Mouse (Mus musculus): ENCODE data around the gene Cysltr2. TPM values are rescaled to one million over a fixed set of nuclear protein-coding genes. Genes with fewer than 3 reads are reported as not detected.

The Cysltr2 gene
- polyA plus RNA-seq, 1 experiment from 2014 or later, result 0.21 TPM

- H3K9ac ChIP-seq (ENCODE audit: low read depth, low read length), result no peak overlapping the region
- H3K36me3 ChIP-seq (ENCODE audit: insufficient read depth, low read length), result no peaks in the 10 kb centered on the region
- H3K4me2 ChIP-seq (ENCODE audit: low read length), result no peak overlapping the region
- no peaks in the 10 kb centered on the region for H3K27me3 ChIP-seq (ENCODE audit: insufficient read depth, low read length)
- WGBS, result 61% methylated on average over 3 of the region's 3 CpGs
- DNase-seq (ENCODE audit: low spot score), result no peak
- no peak overlapping the region for H3K4me3 ChIP-seq (replicated peaks; ENCODE audit: low read depth, low read length)
- ATAC-seq (replicated peaks; ENCODE audit: low FRiP score, low read depth), result no peak
- TF ChIP-seq CTCF (IDR thresholded peaks at IDR 0.05; ENCODE audit: low read depth), result no peak
- H3K27ac ChIP-seq, result no peak overlapping the region
- no peaks in the 10 kb centered on the region for H3K9me3 ChIP-seq (replicated peaks; ENCODE audit: low read length)
- H3K4me1 ChIP-seq (replicated peaks; ENCODE audit: insufficient read depth, low read length), result no peaks in the 10 kb centered on the region
These were observed 37.5 kb upstream of the Cysltr2 start for GRCm38 (mm10) chr14:73086425-73086824.

- no peak overlapping the region for H3K27ac ChIP-seq
- ATAC-seq (replicated peaks; ENCODE audit: low FRiP score, low read depth) (no peak), DNase-seq (ENCODE audit: low spot score) (no peak)
- no peak overlapping the region for H3K4me2 ChIP-seq (ENCODE audit: low read length)
- H3K9me3 ChIP-seq (replicated peaks; ENCODE audit: low read length), result no peaks in the 10 kb centered on the region
- no peaks in the 10 kb centered on the region for H3K4me1 ChIP-seq (replicated peaks; ENCODE audit: insufficient read depth, low read length)
- no peaks in the 10 kb centered on the region for H3K36me3 ChIP-seq (ENCODE audit: insufficient read depth, low read length)
- no peak for TF ChIP-seq CTCF (IDR thresholded peaks at IDR 0.05; ENCODE audit: low read depth)
- 80% methylated on average over 2 of the region's 2 CpGs for WGBS
- H3K27me3 ChIP-seq (ENCODE audit: insufficient read depth, low read length), result no peaks in the 10 kb centered on the region
- no peak overlapping the region for H3K9ac ChIP-seq (ENCODE audit: low read depth, low read length)
- H3K4me3 ChIP-seq (replicated peaks; ENCODE audit: low read depth, low read length), result no peak overlapping the region
These were observed 34.6 kb upstream of the Cysltr2 start for GRCm38 (mm10) chr14:73083563-73083962.

GRCm38 (mm10) chr14:73064460-73064859 is 15.5 kb upstream of the Cysltr2 start:
- Histone ChIP-seq H3K36me3 (ENCODE audit: insufficient read depth, low read length) (no peaks in the 10 kb centered on the region), H3K4me3 (replicated peaks; ENCODE audit: low read depth, low read length) (no peak overlapping the region), H3K4me2 (ENCODE audit: low read length) (no peak overlapping the region), H3K27ac (no peak overlapping the region), H3K9ac (ENCODE audit: low read depth, low read length) (no peak overlapping the region), H3K9me3 (replicated peaks; ENCODE audit: low read length) (no peaks in the 10 kb centered on the region), H3K4me1 (replicated peaks; ENCODE audit: insufficient read depth, low read length) (0 out of 2 replicates have a peak, but pooled peaks cover 8% of the 10 kb centered on the region), H3K27me3 (ENCODE audit: insufficient read depth, low read length) (no peaks in the 10 kb centered on the region)
- DNase-seq (ENCODE audit: low spot score), result no peak
- no peak for ATAC-seq (replicated peaks; ENCODE audit: low FRiP score, low read depth)
- TF ChIP-seq CTCF (IDR thresholded peaks at IDR 0.05; ENCODE audit: low read depth), result no peak
- 86% methylated on average over 7 of the region's 7 CpGs for WGBS

- Histone ChIP-seq H3K9me3 (replicated peaks; ENCODE audit: low read length) (no peaks in the 10 kb centered on the region), H3K27me3 (ENCODE audit: insufficient read depth, low read length) (no peaks in the 10 kb centered on the region), H3K36me3 (ENCODE audit: insufficient read depth, low read length) (no peaks in the 10 kb centered on the region), H3K4me2 (ENCODE audit: low read length) (no peak overlapping the region), H3K27ac (no peak overlapping the region), H3K4me3 (replicated peaks; ENCODE audit: low read depth, low read length) (no peak overlapping the region), H3K4me1 (replicated peaks; ENCODE audit: insufficient read depth, low read length) (no peaks in the 10 kb centered on the region), H3K9ac (ENCODE audit: low read depth, low read length) (no peak overlapping the region)
- ATAC-seq (replicated peaks; ENCODE audit: low FRiP score, low read depth), result no peak
- 80% methylated on average over 2 of the region's 2 CpGs for WGBS
- no peak for DNase-seq (ENCODE audit: low spot score)
- TF ChIP-seq CTCF (IDR thresholded peaks at IDR 0.05; ENCODE audit: low read depth), result no peak
These were observed 9.8 kb upstream of the Cysltr2 start for GRCm38 (mm10) chr14:73058755-73059154.

GRCm38 (mm10) chr14:73057764-73058163 is 8.8 kb upstream of the Cysltr2 start:
- H3K9ac ChIP-seq (ENCODE audit: low read depth, low read length), result no peak overlapping the region
- no peak overlapping the region for H3K27ac ChIP-seq
- TF ChIP-seq CTCF (IDR thresholded peaks at IDR 0.05; ENCODE audit: low read depth), result no peak
- H3K9me3 ChIP-seq (replicated peaks; ENCODE audit: low read length), result no peaks in the 10 kb centered on the region
- no peaks in the 10 kb centered on the region for H3K4me1 ChIP-seq (replicated peaks; ENCODE audit: insufficient read depth, low read length)
- no peak overlapping the region for H3K4me2 ChIP-seq (ENCODE audit: low read length)
- H3K27me3 ChIP-seq (ENCODE audit: insufficient read depth, low read length), result no peaks in the 10 kb centered on the region
- 64% methylated on average over 10 of the region's 10 CpGs for WGBS
- ATAC-seq (replicated peaks; ENCODE audit: low FRiP score, low read depth), result no peak
- no peaks in the 10 kb centered on the region for H3K36me3 ChIP-seq (ENCODE audit: insufficient read depth, low read length)
- no peak overlapping the region for H3K4me3 ChIP-seq (replicated peaks; ENCODE audit: low read depth, low read length)
- DNase-seq (ENCODE audit: low spot score), result peak; percentile 14

GRCm38 (mm10) chr14:73056813-73057212 is 7.9 kb upstream of the Cysltr2 start:
- no peak for TF ChIP-seq CTCF (IDR thresholded peaks at IDR 0.05; ENCODE audit: low read depth)
- Histone ChIP-seq H3K4me2 (ENCODE audit: low read length) (no peak overlapping the region), H3K9me3 (replicated peaks; ENCODE audit: low read length) (no peaks in the 10 kb centered on the region), H3K27me3 (ENCODE audit: insufficient read depth, low read length) (no peaks in the 10 kb centered on the region), H3K36me3 (ENCODE audit: insufficient read depth, low read length) (no peaks in the 10 kb centered on the region), H3K27ac (no peak overlapping the region), H3K4me3 (replicated peaks; ENCODE audit: low read depth, low read length) (no peak overlapping the region), H3K4me1 (replicated peaks; ENCODE audit: insufficient read depth, low read length) (no peaks in the 10 kb centered on the region), H3K9ac (ENCODE audit: low read depth, low read length) (no peak overlapping the region)
- 96% methylated on average over 6 of the region's 6 CpGs for WGBS
- no peak for DNase-seq (ENCODE audit: low spot score)
- no peak for ATAC-seq (replicated peaks; ENCODE audit: low FRiP score, low read depth)

- no peak overlapping the region for H3K4me2 ChIP-seq (ENCODE audit: low read length)
- H3K9ac ChIP-seq (ENCODE audit: low read depth, low read length), result no peak overlapping the region
- no peak for TF ChIP-seq CTCF (IDR thresholded peaks at IDR 0.05; ENCODE audit: low read depth)
- H3K27me3 ChIP-seq (ENCODE audit: insufficient read depth, low read length), result no peaks in the 10 kb centered on the region
- DNase-seq (ENCODE audit: low spot score) (no peak), ATAC-seq (replicated peaks; ENCODE audit: low FRiP score, low read depth) (no peak)
- H3K4me1 ChIP-seq (replicated peaks; ENCODE audit: insufficient read depth, low read length), result no peaks in the 10 kb centered on the region
- 69% methylated on average over 9 of the region's 9 CpGs for WGBS
- no peak overlapping the region for H3K4me3 ChIP-seq (replicated peaks; ENCODE audit: low read depth, low read length)
- no peak overlapping the region for H3K27ac ChIP-seq
- no peaks in the 10 kb centered on the region for H3K9me3 ChIP-seq (replicated peaks; ENCODE audit: low read length)
- H3K36me3 ChIP-seq (ENCODE audit: insufficient read depth, low read length), result no peaks in the 10 kb centered on the region
These were observed 3.5 kb downstream of the Cysltr2 start for GRCm38 (mm10) chr14:73045199-73045928.
